Mouse (Mus musculus) limb, embryonic 15.5 days (tissue): ENCODE results near the gene 4930502E18Rik. TPM values are rescaled to one million over a fixed set of nuclear protein-coding genes. Genes with fewer than 3 reads are reported as not detected.
"Not testable (repeated sequence)": the region's sequence is repeated elsewhere in the genome, so short reads cannot be mapped to it uniquely, and the experiment has no call there.

Source experiments
- ATAC-seq: fragments of 200-750 bp; cut with Nextera tagmentation; 2 replicates; pipeline ENCODE4 v1.8.0; 2017; ENCODE audit warnings: low read depth, moderate TSS enrichment; ENCODE audit not compliant: insufficient number of reproducible peaks, low FRiP score, low TSS enrichment
- H3K27ac ChIP-seq: fragments of 300-500 bp; sonication (generic); 2 replicates; pipeline ENCODE4 v1.5.1; 2015; ENCODE audit warnings: moderate library complexity, mild to moderate bottlenecking, inconsistent platforms
- H3K27me3 ChIP-seq: fragments of 300-500 bp; sonication (generic); 2 replicates; pipeline ENCODE4 v1.6.1; 2015; ENCODE audit warnings: inconsistent platforms
- H3K36me3 ChIP-seq: fragments of 300-500 bp; sonication (generic); 2 replicates; pipeline ENCODE4 v1.6.1; 2015; ENCODE audit warnings: inconsistent platforms
- H3K4me1 ChIP-seq: fragments of 300-500 bp; sonication (generic); 2 replicates; pipeline ENCODE4 v1.6.1; 2015; ENCODE audit warnings: inconsistent platforms
- H3K4me2 ChIP-seq: fragments of 300-500 bp; sonication (generic); 2 replicates; pipeline ENCODE4 v1.6.1; 2015; ENCODE audit warnings: mild to moderate bottlenecking, inconsistent platforms
- H3K4me3 ChIP-seq: fragments of 300-500 bp; sonication (generic); 2 replicates; pipeline ENCODE4 v1.5.1; 2015; ENCODE audit warnings: mild to moderate bottlenecking, inconsistent platforms
- H3K9ac ChIP-seq: fragments of 300-500 bp; sonication (generic); 2 replicates; pipeline ENCODE4 v1.6.1; 2015; ENCODE audit warnings: inconsistent platforms
- H3K9me3 ChIP-seq: fragments of 300-500 bp; sonication (generic); 2 replicates; pipeline ENCODE4 v1.6.1; 2016; ENCODE audit warnings: inconsistent platforms
- WGBS: fragments of 180-500 bp; shearing (Covaris S2); methylation state at CpG from one replicate; pipeline ENCODE4 v1.1.7; 2015; 5-methylcytosine and 5-hydroxymethylcytosine counted together
- polyA plus RNA-seq: library from polyadenylated mRNA; unstranded; fragments of >200 nt; fragmentation: Nextera tagmentation; extraction: Ambion mirVana; gene quantifications from 2 replicates; pipeline ENCODE4 v1.2.1, GENCODE M21; 2015

The 4930502E18Rik gene
- 0.23 and 0.29 TPM in 2 replicates for polyA plus RNA-seq

DNA sequence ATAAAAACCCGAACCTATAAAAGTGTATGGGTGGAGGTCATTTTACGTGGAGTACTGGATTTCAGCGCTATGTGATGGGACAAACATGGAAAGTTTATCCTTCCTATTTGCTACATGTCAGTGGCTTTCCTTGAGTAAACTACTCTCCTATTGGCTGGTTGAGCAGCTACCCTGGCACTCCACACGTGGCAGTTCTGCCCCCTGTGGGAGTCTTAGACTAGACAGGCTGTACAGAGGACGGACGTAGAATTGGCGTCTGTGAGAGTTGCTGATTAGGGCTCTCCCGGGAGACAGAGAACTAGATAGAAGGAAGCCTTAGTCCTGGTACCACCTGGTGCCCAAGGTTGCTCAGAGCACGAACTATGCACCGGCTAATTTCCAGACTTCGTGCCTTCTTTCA, at the start of gene 4930502E18Rik:
Gene 4930502E18Rik, plus strand, starts transcription at position 231 of the 400 bp plus-strand sequence.
- ATAC-seq = no peak
- 81% methylated on average over 11 of the region's 11 CpGs for WGBS
- Histone ChIP-seq H3K4me1 (no peaks in the 10 kb centered on the region), H3K4me2 (no peak within 1 kb of the TSS), H3K27me3 (no peaks in the 10 kb centered on the region), H3K36me3 (no peaks in the 10 kb centered on the region), H3K4me3 (no peak within 1 kb of the TSS), H3K9ac (no peak within 1 kb of the TSS), H3K27ac (no peak within 1 kb of the TSS), H3K9me3 (no peaks in the 10 kb centered on the region)

DNA sequence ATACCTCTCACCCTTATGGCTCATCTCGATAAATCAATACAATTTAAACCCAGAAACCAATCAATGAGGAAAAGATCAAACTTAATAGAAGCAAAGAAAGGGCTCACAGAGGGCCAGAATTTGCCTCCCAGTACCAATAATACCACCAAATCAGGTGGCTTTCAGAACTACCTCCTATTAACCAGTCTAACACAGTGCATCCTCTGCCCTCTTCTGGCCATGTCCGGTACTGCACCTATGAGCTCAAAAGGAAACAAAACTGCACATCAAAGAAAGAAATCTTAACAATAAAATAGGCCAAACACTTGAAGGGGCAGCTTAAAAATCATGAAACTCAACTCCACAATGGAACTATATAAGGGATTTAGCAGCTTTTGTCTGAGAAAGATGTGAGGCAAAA, 47.7 kb upstream of the 4930502E18Rik start:
- not testable (repeated sequence) for H3K27ac ChIP-seq, H3K4me1 ChIP-seq, H3K4me2 ChIP-seq, H3K4me3 ChIP-seq, ATAC-seq, H3K9ac ChIP-seq, H3K36me3 ChIP-seq, H3K9me3 ChIP-seq, H3K27me3 ChIP-seq
- WGBS = 39% methylated on average over 2 of the region's 2 CpGs

DNA sequence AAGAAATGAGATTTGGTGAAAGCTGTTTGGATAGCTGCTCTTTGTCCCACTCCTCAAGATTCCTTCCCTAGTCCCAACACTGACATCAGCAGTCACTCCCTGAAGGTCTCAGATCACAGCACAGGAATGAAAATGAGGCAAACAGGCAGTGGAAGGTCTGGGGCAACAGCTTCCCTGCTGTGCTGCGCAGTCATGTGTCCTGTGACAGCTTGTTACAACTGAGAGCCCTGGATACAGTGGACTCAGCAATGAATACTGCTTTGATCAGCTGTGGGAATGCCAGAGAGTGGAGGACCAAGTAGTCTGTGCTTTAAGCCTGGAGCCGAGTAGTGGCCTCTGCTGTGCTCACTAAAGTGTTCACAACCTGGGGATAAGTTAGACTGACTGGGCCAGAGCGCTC, 42.0 kb upstream of the 4930502E18Rik start:
- not testable (repeated sequence) for H3K36me3 ChIP-seq, H3K9ac ChIP-seq, H3K4me2 ChIP-seq, H3K9me3 ChIP-seq, H3K4me3 ChIP-seq, H3K4me1 ChIP-seq, H3K27ac ChIP-seq, ATAC-seq, H3K27me3 ChIP-seq
- 50% methylated on average over 2 of the region's 3 CpGs for WGBS

DNA sequence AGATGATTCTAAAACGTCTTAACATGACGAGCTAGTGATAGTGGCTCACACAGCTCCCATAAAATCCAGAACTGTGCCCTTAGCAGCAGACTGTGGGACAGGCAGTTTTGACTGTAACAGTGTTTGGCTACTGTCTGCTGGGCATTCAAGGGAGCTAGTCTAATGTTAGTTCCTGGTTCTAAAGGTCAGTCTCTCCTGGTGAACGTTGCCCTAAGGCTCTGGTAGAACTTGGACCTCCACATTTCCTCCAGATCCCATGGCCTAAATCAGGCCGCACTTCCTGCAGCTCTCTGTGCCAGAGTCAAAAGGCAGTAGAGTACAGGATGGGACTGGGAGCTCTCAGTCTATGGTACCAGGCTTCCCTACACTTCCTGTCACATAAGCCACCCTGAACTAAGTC, 40.0 kb upstream of the 4930502E18Rik start:
- not testable (repeated sequence) for H3K27me3 ChIP-seq, H3K27ac ChIP-seq, H3K36me3 ChIP-seq, H3K4me3 ChIP-seq, H3K4me1 ChIP-seq, ATAC-seq, H3K4me2 ChIP-seq, H3K9me3 ChIP-seq, H3K9ac ChIP-seq
- 73% methylated on average over 2 of the region's 4 CpGs for WGBS

DNA sequence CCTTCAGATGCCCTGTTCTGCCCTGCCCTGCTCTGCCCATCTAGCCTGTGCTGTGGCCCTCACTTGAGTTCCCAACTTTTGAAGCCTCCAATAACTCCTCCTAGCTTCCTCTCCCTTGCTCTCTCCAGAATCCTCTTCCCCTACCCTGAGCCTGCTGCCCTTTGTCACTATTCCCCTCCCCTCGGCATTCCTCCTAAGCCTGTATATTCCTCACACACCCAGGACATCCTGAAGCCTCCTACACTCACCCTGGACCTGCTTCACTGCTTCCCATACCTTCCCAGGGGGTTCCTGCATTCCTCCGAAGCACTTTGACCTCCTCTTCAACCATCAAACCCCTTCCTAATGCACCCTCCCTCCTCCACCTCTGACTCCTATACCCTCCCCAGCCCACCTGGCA, 32.6 kb upstream of the 4930502E18Rik start:
- no peak overlapping the region for H3K27ac ChIP-seq
- H3K4me2 ChIP-seq = no peak overlapping the region
- H3K4me1 ChIP-seq = no peaks in the 10 kb centered on the region
- no peaks in the 10 kb centered on the region for H3K36me3 ChIP-seq
- H3K4me3 ChIP-seq = no peak overlapping the region
- no peaks in the 10 kb centered on the region for H3K27me3 ChIP-seq
- whole genome bisulfite sequencing = 64% methylated on average over 2 of the region's 2 CpGs
- H3K9ac ChIP-seq = no peak overlapping the region
- ATAC-seq = no peak
- H3K9me3 ChIP-seq = no peaks in the 10 kb centered on the region

DNA sequence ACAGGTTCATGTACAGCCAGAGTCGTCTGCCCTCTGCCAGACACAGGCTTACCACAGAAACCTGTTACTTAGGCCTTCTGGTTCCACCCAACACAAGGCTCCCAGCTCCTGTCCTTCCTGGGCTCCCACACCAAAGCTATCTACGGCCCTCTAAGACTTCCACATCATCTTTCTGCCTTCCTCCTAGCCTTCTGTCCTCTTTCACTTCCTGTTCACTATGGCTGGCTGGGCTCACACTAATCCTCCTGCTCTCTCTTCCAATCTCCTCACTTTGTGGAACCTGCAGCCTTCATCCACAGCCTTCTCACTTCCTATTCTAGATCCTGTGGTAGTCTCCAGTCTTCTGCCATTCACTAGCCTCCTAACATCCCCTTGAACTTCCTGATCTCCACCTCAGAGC, 31.5 kb upstream of the 4930502E18Rik start:
- Histone ChIP-seq H3K27ac (no peak overlapping the region), H3K9ac (no peak overlapping the region), H3K36me3 (no peaks in the 10 kb centered on the region), H3K4me3 (no peak overlapping the region), H3K27me3 (no peaks in the 10 kb centered on the region), H3K4me2 (no peak overlapping the region), H3K9me3 (no peaks in the 10 kb centered on the region), H3K4me1 (no peaks in the 10 kb centered on the region)
- no peak for ATAC-seq
- 56% methylated on average over 2 of the region's 2 CpGs for WGBS

DNA sequence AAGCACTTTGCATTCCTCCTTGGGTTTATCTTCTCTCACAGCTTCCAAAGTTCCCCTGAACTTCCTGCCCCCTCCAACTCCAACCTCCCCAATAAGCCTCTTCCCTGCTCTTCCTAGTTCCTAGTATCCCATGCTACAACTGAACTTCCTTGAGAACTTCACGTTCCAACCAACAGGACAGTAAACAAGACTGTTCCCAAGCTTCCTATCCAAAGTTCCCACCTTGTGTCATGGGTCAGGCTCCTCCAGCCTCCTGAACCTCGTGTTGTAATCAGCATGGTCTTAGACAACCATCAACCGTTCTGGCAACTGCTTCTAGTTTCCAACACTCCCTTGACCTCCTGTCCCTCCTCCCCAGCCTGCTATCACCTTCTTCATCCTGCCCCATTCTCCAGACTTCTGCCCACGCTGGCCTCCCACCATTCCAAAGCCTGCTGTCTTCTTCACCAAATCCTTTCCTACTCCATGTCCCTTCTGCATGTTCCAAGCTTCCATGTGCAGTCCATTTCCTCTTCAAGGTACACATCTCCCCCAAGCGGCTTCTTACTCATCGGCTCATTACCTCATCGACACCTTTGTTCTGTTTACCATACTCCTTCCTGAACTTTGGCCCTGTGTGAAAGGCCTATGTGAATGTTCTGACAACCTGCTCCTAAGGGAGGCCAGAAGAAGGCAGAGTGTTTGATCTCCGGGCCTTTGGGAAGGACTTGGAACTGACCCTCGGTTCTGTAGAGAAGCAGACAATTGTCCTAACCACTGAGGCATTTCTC, 30.4 kb upstream of the 4930502E18Rik start:
- Histone ChIP-seq H3K9ac (no peak overlapping the region), H3K36me3 (no peaks in the 10 kb centered on the region), H3K4me3 (no peak overlapping the region), H3K4me1 (no peaks in the 10 kb centered on the region), H3K27me3 (no peaks in the 10 kb centered on the region), H3K4me2 (no peak overlapping the region), H3K9me3 (no peaks in the 10 kb centered on the region), H3K27ac (no peak overlapping the region)
- 83% methylated on average over 9 of the region's 9 CpGs for WGBS
- no peak for ATAC-seq

DNA sequence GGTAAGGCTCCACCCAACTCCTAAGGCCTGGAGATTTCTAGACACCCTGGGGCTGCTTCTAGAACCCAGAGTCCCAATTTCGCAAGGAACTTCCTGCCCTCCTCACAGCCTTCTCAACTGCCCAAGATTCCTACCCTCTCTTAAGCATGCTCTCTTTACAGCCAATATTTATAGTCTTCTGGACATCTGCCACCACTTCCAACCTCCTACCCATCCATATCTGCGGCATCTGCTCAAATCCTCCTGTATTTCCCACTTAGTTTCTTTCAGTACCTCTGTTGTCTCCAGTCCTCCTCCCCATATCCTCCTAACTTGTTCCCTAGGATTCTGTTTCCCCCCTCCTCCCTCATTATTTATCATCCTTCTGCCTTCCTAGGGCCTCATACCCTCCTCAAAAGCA, 25.4 kb upstream of the 4930502E18Rik start:
- H3K9me3 ChIP-seq = no peaks in the 10 kb centered on the region
- no peak overlapping the region for H3K4me2 ChIP-seq
- WGBS = 89% methylated on average over 2 of the region's 2 CpGs
- no peak overlapping the region for H3K9ac ChIP-seq
- H3K27me3 ChIP-seq = no peaks in the 10 kb centered on the region
- H3K4me3 ChIP-seq = no peak overlapping the region
- ATAC-seq = no peak
- H3K27ac ChIP-seq = no peak overlapping the region
- H3K4me1 ChIP-seq = no peaks in the 10 kb centered on the region
- no peaks in the 10 kb centered on the region for H3K36me3 ChIP-seq

DNA sequence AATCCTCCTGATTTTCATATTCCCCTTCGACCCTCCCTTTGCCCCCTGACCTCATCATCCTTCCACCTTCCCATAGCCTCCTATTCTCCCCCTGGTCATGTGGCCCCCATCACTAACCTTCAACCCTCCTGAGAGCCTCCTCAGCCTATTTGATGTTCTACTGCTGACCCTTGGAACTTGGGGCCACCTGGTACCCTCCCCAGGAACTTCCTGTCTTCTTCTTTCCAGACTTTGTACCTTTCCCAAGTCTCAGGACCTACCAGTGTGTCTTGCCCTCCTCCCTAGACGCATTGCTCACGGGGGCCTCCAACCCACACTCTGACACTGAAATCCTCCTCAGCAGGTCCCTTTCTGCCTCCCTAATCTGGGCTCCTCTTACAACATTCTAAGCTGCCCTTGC, 22.0 kb upstream of the 4930502E18Rik start:
- Histone ChIP-seq H3K4me3 (no peak overlapping the region), H3K9ac (no peak overlapping the region), H3K4me1 (no peaks in the 10 kb centered on the region), H3K9me3 (no peaks in the 10 kb centered on the region), H3K27ac (no peak overlapping the region), H3K27me3 (no peaks in the 10 kb centered on the region), H3K36me3 (no peaks in the 10 kb centered on the region), H3K4me2 (no peak overlapping the region)
- ATAC-seq = no peak
- 64% methylated on average over 3 of the region's 3 CpGs for WGBS

DNA sequence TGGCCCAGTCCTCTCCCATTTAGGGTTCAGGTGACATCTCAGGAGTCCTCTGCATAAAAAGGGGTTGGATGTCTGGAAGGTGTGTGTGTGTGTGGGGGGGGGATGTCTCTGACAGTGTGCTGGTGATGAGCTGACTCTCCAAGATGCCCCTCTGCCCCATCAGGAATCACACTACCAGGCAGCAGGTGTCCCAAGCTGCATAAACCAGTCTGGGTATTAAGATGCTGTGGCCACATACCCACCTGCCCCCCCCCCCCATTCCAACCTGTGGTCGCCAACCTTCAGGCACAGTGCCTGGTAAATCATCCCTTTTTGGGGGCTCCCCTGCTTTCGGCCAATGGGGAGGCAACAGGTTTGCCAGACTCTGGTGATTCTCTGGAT, 8.7 kb upstream of the 4930502E18Rik start:
- Histone ChIP-seq H3K36me3 (no peaks in the 10 kb centered on the region), H3K27me3 (no peaks in the 10 kb centered on the region), H3K4me2 (peak overlapping the region; percentile 52), H3K4me3 (peak overlapping the region; percentile 33), H3K27ac (no peak overlapping the region), H3K9me3 (no peaks in the 10 kb centered on the region), H3K4me1 (no peaks in the 10 kb centered on the region), H3K9ac (no peak overlapping the region)
- 29% methylated on average over 2 of the region's 2 CpGs for WGBS
- no peak for ATAC-seq

DNA sequence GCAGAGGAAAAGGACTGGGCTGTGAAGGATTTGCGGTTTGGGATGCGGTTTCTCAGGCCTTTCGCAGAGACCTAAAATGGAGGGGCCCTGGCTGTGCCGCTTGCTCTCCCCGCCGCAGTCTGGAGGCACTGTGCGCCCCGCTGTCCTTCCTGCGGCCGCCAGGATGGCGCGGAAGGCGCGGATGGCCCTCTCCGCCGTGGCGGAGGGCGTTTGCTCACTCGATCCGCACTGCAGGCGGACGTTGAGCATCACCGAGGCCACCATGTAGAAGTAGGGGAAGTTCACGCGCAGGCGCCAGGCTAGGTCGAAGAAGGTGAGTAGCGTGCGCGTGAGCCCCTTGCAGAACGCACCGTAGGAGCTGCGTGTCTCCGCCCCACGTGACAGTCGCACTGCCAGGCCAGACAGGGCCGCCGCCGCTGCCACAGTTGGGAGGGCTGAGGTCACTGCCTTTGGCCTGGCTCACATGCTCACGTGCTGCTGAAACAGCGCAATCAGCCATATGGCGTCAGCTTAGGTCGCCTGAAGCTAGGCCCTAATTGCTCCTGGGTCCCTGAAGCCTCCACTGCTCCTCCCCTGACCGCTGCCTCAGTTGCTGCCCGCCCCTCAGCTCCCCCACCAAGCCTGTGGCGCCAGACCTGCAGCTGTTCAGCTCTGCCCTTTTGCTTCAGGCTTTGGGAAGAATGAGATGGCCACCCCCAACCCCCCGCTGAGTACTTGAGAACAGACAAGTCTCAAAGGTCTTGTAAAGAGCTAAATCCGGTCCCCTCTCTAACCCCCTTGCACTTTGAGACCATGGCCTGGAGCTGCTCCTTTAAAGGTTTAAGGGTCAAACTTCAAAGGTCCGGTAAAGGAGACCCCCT, 8.1 kb upstream of the 4930502E18Rik start:
- 26% methylated on average over 44 of the region's 49 CpGs for WGBS
- Histone ChIP-seq H3K4me1 (no peaks in the 10 kb centered on the region), H3K4me2 (peak overlapping the region; percentile 52), H3K27ac (no peak overlapping the region), H3K9ac (peak overlapping the region; percentile 26; the same call in 1 of the 2 replicates), H3K27me3 (no peaks in the 10 kb centered on the region), H3K9me3 (no peaks in the 10 kb centered on the region), H3K4me3 (peak overlapping the region; percentile 33), H3K36me3 (no peaks in the 10 kb centered on the region)
- 0 out of 2 replicates have a peak, but pooled peaks have one; percentile 67 for ATAC-seq

DNA sequence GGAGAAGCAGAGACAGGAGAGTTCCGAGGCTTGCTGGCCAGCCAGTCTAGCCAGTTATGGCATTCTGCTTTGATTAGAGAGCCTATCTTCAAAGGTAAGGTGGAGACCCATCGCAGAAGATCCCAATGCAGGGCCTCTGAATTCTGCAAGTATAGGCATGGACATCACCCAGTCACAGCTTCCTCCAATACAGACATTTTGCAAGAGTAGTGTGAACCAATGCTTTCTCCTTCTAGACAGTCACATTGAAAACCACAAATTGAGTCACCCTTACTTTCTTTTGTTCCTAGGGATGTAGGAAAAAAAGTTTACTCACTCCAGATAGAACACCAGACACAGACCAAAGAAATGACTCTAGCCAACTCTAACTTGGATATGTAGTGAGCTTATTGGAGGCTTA, 4.3 kb downstream of the 4930502E18Rik start:
- 79% methylated on average over 2 of the region's 2 CpGs for WGBS
- Histone ChIP-seq H3K9me3 (no peaks in the 10 kb centered on the region), H3K27ac (no peak overlapping the region), H3K36me3 (no peaks in the 10 kb centered on the region), H3K4me3 (no peak overlapping the region), H3K27me3 (no peaks in the 10 kb centered on the region), H3K4me1 (no peaks in the 10 kb centered on the region), H3K4me2 (no peak overlapping the region), H3K9ac (no peak overlapping the region)
- ATAC-seq = no peak
